Mouse (Mus musculus): ENCODE measurements at regions not wholly inside any gene's neighbourhood (a gene's known extent, or its start where the extent isn't known, plus 50 kb on each side); places are given as distances from the start of the nearest gene placed in this dataset.

- Histone ChIP-seq H3K27ac (no peak overlapping the region), H3K36me3 (ENCODE audit: insufficient read depth, low read length) (no peaks in the 10 kb centered on the region), H3K4me2 (ENCODE audit: low read length) (no peak overlapping the region), H3K27me3 (ENCODE audit: insufficient read depth, low read length) (no peaks in the 10 kb centered on the region), H3K4me3 (replicated peaks; ENCODE audit: low read depth, low read length) (no peak overlapping the region), H3K9me3 (replicated peaks; ENCODE audit: low read length) (no peaks in the 10 kb centered on the region), H3K4me1 (replicated peaks; ENCODE audit: insufficient read depth, low read length) (no peaks in the 10 kb centered on the region), H3K9ac (ENCODE audit: low read depth, low read length) (no peak overlapping the region)
- no peak for TF ChIP-seq CTCF (IDR thresholded peaks at IDR 0.05; ENCODE audit: low read depth)
- no peak for DNase-seq (ENCODE audit: low spot score)
- no peak for ATAC-seq (replicated peaks; ENCODE audit: low FRiP score, low read depth)
- WGBS, result 83% methylated on average over 7 of the region's 7 CpGs
Measured at GRCm38 (mm10) chr14:9389180-9389579, 723.1 kb upstream of the 4930452B06Rik start.
